Mouse (Mus musculus): ENCODE data around the gene Thbs1. TPM values are rescaled to one million over a fixed set of nuclear protein-coding genes. Genes with fewer than 3 reads are reported as not detected.
"Not testable (repeated sequence)": the region's sequence is repeated elsewhere in the genome, so short reads cannot be mapped to it uniquely, and the experiment has no call there.

Thbs1 gene
- polyA plus RNA-seq, 1 experiment from 2014 or later: 51.2 TPM

- Histone ChIP-seq H3K4me1 (no peaks in the 10 kb centered on the region), H3K27ac (no peak overlapping the region), H3K4me2 (no peak overlapping the region), H3K9ac (no peak overlapping the region), H3K4me3 (replicated peaks) (no peak overlapping the region), H3K27me3 (replicated peaks) (no peaks in the 10 kb centered on the region), H3K36me3 (peaks cover 36% of the 10 kb centered on the region), H3K9me3 (no peaks in the 10 kb centered on the region)
- 54% methylated on average over 7 of the region's 7 CpGs for WGBS
- ATAC-seq (ENCODE audit: insufficient read depth, low FRiP score, low read depth): no peak
Measured at GRCm38 (mm10) chr2:118125943-118126470, 14.3 kb downstream of the Thbs1 start.

GRCm38 (mm10) chr2:118127516-118128288 is 16.0 kb downstream of the Thbs1 start:
- no peaks in the 10 kb centered on the region for H3K27me3 ChIP-seq (replicated peaks)
- H3K9ac ChIP-seq: no peak overlapping the region
- H3K4me2 ChIP-seq: no peak overlapping the region
- no peaks in the 10 kb centered on the region for H3K9me3 ChIP-seq
- H3K4me3 ChIP-seq (replicated peaks): no peak overlapping the region
- no peak overlapping the region for H3K27ac ChIP-seq
- WGBS: 80% methylated on average over 5 of the region's 5 CpGs
- no peaks in the 10 kb centered on the region for H3K4me1 ChIP-seq
- H3K36me3 ChIP-seq: peaks cover 24% of the 10 kb centered on the region; the same call in 1 of the 2 replicates
- ATAC-seq (ENCODE audit: insufficient read depth, low FRiP score, low read depth): no peak

- WGBS: 49% methylated on average over 3 of the region's 3 CpGs
- Histone ChIP-seq H3K4me1 (no peaks in the 10 kb centered on the region), H3K36me3 (peaks cover 18% of the 10 kb centered on the region; the same call in 1 of the 2 replicates), H3K27ac (no peak overlapping the region), H3K4me2 (no peak overlapping the region), H3K9me3 (no peaks in the 10 kb centered on the region), H3K9ac (no peak overlapping the region), H3K27me3 (replicated peaks) (no peaks in the 10 kb centered on the region), H3K4me3 (replicated peaks) (no peak overlapping the region)
- ATAC-seq (ENCODE audit: insufficient read depth, low FRiP score, low read depth): no peak
Measured at GRCm38 (mm10) chr2:118128313-118128712, 16.6 kb downstream of the Thbs1 start.

GRCm38 (mm10) chr2:118137071-118137470 is 25.4 kb downstream of the Thbs1 start:
- H3K9me3 ChIP-seq: no peaks in the 10 kb centered on the region

GRCm38 (mm10) chr2:118137776-118138175 is 26.1 kb downstream of the Thbs1 start:
- H3K36me3 ChIP-seq: no peaks in the 10 kb centered on the region
- ATAC-seq (ENCODE audit: insufficient read depth, low FRiP score, low read depth): no peak
- H3K4me2 ChIP-seq: no peak overlapping the region
- no peak overlapping the region for H3K9ac ChIP-seq
- no peaks in the 10 kb centered on the region for H3K4me1 ChIP-seq
- H3K4me3 ChIP-seq (replicated peaks): no peak overlapping the region
- no peaks in the 10 kb centered on the region for H3K9me3 ChIP-seq
- no peak overlapping the region for H3K27ac ChIP-seq
- WGBS: 92% methylated on average over 2 of the region's 2 CpGs
- H3K27me3 ChIP-seq (replicated peaks): no peaks in the 10 kb centered on the region

More at GRCm38 (mm10) chr2:118137071-118137470, 25.4 kb downstream of the Thbs1 start:
- ATAC-seq (ENCODE audit: insufficient read depth, low FRiP score, low read depth): no peak
- H3K4me2 ChIP-seq: no peak overlapping the region
- H3K27me3 ChIP-seq (replicated peaks): no peaks in the 10 kb centered on the region
- H3K36me3 ChIP-seq: no peaks in the 10 kb centered on the region
- H3K9ac ChIP-seq: no peak overlapping the region
- no peak overlapping the region for H3K4me3 ChIP-seq (replicated peaks)
- H3K4me1 ChIP-seq: no peaks in the 10 kb centered on the region
- no peak overlapping the region for H3K27ac ChIP-seq
- WGBS: 83% methylated on average over 9 of the region's 9 CpGs

- H3K4me2 ChIP-seq: no peak overlapping the region
- no peak overlapping the region for H3K27ac ChIP-seq
- H3K27me3 ChIP-seq (replicated peaks): no peaks in the 10 kb centered on the region
- no peak for ATAC-seq (ENCODE audit: insufficient read depth, low FRiP score, low read depth)
- 61% methylated on average over 6 of the region's 6 CpGs for WGBS
- H3K9ac ChIP-seq: no peak overlapping the region
- H3K4me1 ChIP-seq: no peaks in the 10 kb centered on the region
- no peaks in the 10 kb centered on the region for H3K36me3 ChIP-seq
- H3K9me3 ChIP-seq: no peaks in the 10 kb centered on the region
- H3K4me3 ChIP-seq (replicated peaks): no peak overlapping the region
Measured at GRCm38 (mm10) chr2:118139261-118139660, 27.6 kb downstream of the Thbs1 start.

GRCm38 (mm10) chr2:118141651-118142050 is 30.0 kb downstream of the Thbs1 start:
- H3K4me1 ChIP-seq: no peaks in the 10 kb centered on the region
- no peak overlapping the region for H3K4me3 ChIP-seq (replicated peaks)
- H3K27ac ChIP-seq: no peak overlapping the region
- no peak overlapping the region for H3K4me2 ChIP-seq
- no peak overlapping the region for H3K9ac ChIP-seq
- ATAC-seq (ENCODE audit: insufficient read depth, low FRiP score, low read depth): no peak
- no peaks in the 10 kb centered on the region for H3K9me3 ChIP-seq
- H3K36me3 ChIP-seq: no peaks in the 10 kb centered on the region
- H3K27me3 ChIP-seq (replicated peaks): no peaks in the 10 kb centered on the region
- 91% methylated on average over 10 of the region's 10 CpGs for WGBS

- not testable (repeated sequence) for ATAC-seq (ENCODE audit: insufficient read depth, low FRiP score, low read depth); H3K4me1 ChIP-seq; H3K4me2 ChIP-seq; H3K9ac ChIP-seq; H3K36me3 ChIP-seq; H3K27me3 ChIP-seq (replicated peaks); H3K9me3 ChIP-seq; H3K4me3 ChIP-seq (replicated peaks); H3K27ac ChIP-seq
- WGBS: 43% methylated on average over 3 of the region's 3 CpGs
Measured at GRCm38 (mm10) chr2:118147749-118148148, 36.1 kb downstream of the Thbs1 start.

GRCm38 (mm10) chr2:118148321-118149142 is 36.9 kb downstream of the Thbs1 start:
- 58% methylated on average over 4 of the region's 4 CpGs for whole genome bisulfite sequencing
- Histone ChIP-seq H3K4me1 (no peaks in the 10 kb centered on the region), H3K36me3 (no peaks in the 10 kb centered on the region), H3K9me3 (no peaks in the 10 kb centered on the region), H3K27ac (no peak overlapping the region), H3K9ac (no peak overlapping the region), H3K4me2 (no peak overlapping the region), H3K4me3 (replicated peaks) (no peak overlapping the region), H3K27me3 (replicated peaks) (no peaks in the 10 kb centered on the region)
- ATAC-seq (ENCODE audit: insufficient read depth, low FRiP score, low read depth): no peak

GRCm38 (mm10) chr2:118149855-118150563 is 38.3 kb downstream of the Thbs1 start:
- Histone ChIP-seq H3K27me3 (replicated peaks) (no peaks in the 10 kb centered on the region), H3K9me3 (no peaks in the 10 kb centered on the region)

GRCm38 (mm10) chr2:118158095-118158494 is 46.4 kb downstream of the Thbs1 start:
- no peak for ATAC-seq (ENCODE audit: insufficient read depth, low FRiP score, low read depth)
- Histone ChIP-seq H3K4me1 (0 out of 2 replicates have a peak, but pooled peaks cover 3% of the 10 kb centered on the region), H3K4me2 (no peak overlapping the region), H3K9ac (no peak overlapping the region), H3K36me3 (no peaks in the 10 kb centered on the region), H3K4me3 (replicated peaks) (no peak overlapping the region), H3K27me3 (replicated peaks) (no peaks in the 10 kb centered on the region), H3K27ac (no peak overlapping the region), H3K9me3 (no peaks in the 10 kb centered on the region)
- 88% methylated on average over 3 of the region's 3 CpGs for WGBS

More at GRCm38 (mm10) chr2:118149855-118150563, 38.3 kb downstream of the Thbs1 start:
- H3K9ac ChIP-seq: no peak overlapping the region
- no peak for ATAC-seq (ENCODE audit: insufficient read depth, low FRiP score, low read depth)
- WGBS: 71% methylated on average over 12 of the region's 12 CpGs
- H3K4me3 ChIP-seq (replicated peaks): no peak overlapping the region
- no peak overlapping the region for H3K27ac ChIP-seq
- H3K36me3 ChIP-seq: no peaks in the 10 kb centered on the region
- no peaks in the 10 kb centered on the region for H3K4me1 ChIP-seq
- no peak overlapping the region for H3K4me2 ChIP-seq

Measured in stomach, embryonic 15.5 days (tissue).